Mouse (Mus musculus): Measurements from ENCODE around the gene Arntl2. TPM values are rescaled to one million over a fixed set of nuclear protein-coding genes. Genes with fewer than 3 reads are reported as not detected.

Arntl2 gene
- polyA plus RNA-seq, 1 experiment: 25.6 TPM

DNA sequence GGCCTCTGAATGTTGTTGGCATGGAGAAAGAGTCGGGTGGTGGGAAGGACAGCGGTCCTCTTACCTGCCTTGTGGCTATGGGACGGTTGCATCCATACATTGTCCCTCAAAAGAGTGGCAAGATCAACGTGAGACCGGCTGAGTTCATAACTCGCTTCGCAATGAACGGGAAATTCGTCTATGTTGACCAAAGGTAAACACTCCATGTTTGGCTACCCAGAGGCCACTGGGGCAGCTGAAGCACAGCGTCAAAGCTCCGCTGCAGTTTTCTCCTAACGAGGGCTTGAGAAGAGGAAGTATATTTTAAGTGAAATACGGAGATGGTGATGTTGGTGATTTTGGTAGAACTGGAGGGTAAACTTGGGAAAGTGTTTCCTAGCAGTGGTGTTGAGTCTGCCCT lies 26.1 kb downstream of the Arntl2 start:
- Histone ChIP-seq H3K4me3 (ENCODE audit: insufficient read depth, low read length) (no peak overlapping the region), H3K27ac (ENCODE audit: insufficient read depth, low read length) (no peak overlapping the region), H3K4me1 (ENCODE audit: control insufficient read depth, insufficient read depth, low read length) (no peaks in the 10 kb centered on the region)
- TF ChIP-seq CTCF (IDR thresholded peaks at IDR 0.05; ENCODE audit: extremely low read depth, insufficient read depth, low read length) (no peak), POLR2A (IDR thresholded peaks at IDR 0.05; ENCODE audit: extremely low read depth, insufficient read depth, low read length) (no peak)

DNA sequence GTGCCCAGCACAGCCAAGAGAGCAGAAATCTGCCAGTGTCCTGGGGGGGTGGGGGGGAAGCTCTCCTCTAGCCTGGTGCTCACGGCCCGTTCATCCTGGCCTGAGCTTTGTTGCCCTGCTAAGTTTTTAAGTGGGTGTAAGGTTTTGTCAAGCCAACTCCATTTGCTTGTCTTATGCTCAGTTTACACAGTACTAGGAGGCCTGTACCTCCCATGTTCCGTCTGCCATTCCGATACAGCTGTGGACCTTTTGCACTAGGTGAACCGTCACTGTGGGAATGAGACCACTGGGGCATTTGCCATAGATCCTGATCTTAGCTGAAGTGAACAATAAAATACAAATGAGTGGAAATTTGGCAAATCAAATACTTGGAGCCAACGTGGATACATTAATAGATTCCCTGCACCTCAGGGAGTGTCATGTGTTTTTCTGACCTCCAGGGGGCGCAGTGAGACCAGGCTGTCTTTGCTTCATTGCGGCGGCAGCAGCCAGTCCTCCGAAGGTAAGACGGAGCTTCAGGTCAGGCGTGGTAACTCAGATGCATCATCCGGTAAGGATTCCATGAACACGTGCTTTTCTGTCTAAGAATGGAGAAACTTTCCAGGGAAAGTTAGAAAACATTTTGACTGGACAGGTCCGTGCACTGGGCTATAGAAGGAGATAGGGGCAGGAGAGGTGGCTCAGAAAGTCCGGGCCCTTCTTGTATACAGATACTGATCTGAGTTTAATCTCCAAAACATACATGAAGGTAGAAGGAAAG lies 29.1 kb downstream of the Arntl2 start:
- Histone ChIP-seq H3K4me3 (ENCODE audit: insufficient read depth, low read length) (no peak overlapping the region), H3K4me1 (ENCODE audit: control insufficient read depth, insufficient read depth, low read length) (no peaks in the 10 kb centered on the region), H3K27ac (ENCODE audit: insufficient read depth, low read length) (no peak overlapping the region)
- TF ChIP-seq POLR2A (IDR thresholded peaks at IDR 0.05; ENCODE audit: extremely low read depth, insufficient read depth, low read length): no peak
- peak; percentile 92 for TF ChIP-seq CTCF (IDR thresholded peaks at IDR 0.05; ENCODE audit: extremely low read depth, insufficient read depth, low read length)

- H3K4me3 ChIP-seq (ENCODE audit: insufficient read depth, low read length): no peak overlapping the region
- H3K27ac ChIP-seq (ENCODE audit: insufficient read depth, low read length): no peak overlapping the region
- no peak for TF ChIP-seq POLR2A (IDR thresholded peaks at IDR 0.05; ENCODE audit: extremely low read depth, insufficient read depth, low read length)
- TF ChIP-seq CTCF (IDR thresholded peaks at IDR 0.05; ENCODE audit: extremely low read depth, insufficient read depth, low read length): no peak
- no peaks in the 10 kb centered on the region for H3K4me1 ChIP-seq (ENCODE audit: control insufficient read depth, insufficient read depth, low read length)
These were observed 29.6 kb downstream of the Arntl2 start for GRCm38 (mm10) chr6:146825487-146825773.

GRCm38 (mm10) chr6:146831320-146831719 lies 35.5 kb downstream of the Arntl2 start:
- Histone ChIP-seq H3K4me3 (ENCODE audit: insufficient read depth, low read length) (no peak overlapping the region), H3K4me1 (ENCODE audit: control insufficient read depth, insufficient read depth, low read length) (no peaks in the 10 kb centered on the region), H3K27ac (ENCODE audit: insufficient read depth, low read length) (no peak overlapping the region)
- TF ChIP-seq CTCF (IDR thresholded peaks at IDR 0.05; ENCODE audit: extremely low read depth, insufficient read depth, low read length) (no peak), POLR2A (IDR thresholded peaks at IDR 0.05; ENCODE audit: extremely low read depth, insufficient read depth, low read length) (no peak)

GRCm38 (mm10) chr6:146833485-146834314 lies 37.8 kb downstream of the Arntl2 start:
- no peak overlapping the region for H3K27ac ChIP-seq (ENCODE audit: insufficient read depth, low read length)
- no peak overlapping the region for H3K4me3 ChIP-seq (ENCODE audit: insufficient read depth, low read length)
- H3K4me1 ChIP-seq (ENCODE audit: control insufficient read depth, insufficient read depth, low read length): peaks cover 3% of the 10 kb centered on the region; the same call in 1 of the 2 replicates
- TF ChIP-seq POLR2A (IDR thresholded peaks at IDR 0.05; ENCODE audit: extremely low read depth, insufficient read depth, low read length) (no peak), CTCF (IDR thresholded peaks at IDR 0.05; ENCODE audit: extremely low read depth, insufficient read depth, low read length) (peak; percentile 91)

DNA sequence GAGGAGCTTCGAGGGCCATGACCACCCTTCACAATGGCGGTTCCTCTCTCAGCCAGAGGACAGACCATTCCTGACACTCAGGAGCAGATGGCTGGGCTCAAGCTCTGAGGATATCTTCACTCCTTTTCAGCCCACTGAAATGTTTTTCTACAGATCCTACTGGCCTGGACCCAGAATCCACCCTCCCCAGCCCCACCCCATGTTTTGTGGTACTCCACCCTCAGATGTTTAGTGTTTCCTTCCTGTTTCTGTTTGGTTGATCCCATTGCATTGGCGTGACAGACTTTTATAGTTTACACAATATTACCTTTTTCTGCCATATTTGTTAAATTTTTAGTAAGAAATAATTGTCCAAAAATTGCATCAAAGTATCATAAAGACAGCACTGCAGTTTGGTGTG lies 38.5 kb downstream of the Arntl2 start:
- no peak for TF ChIP-seq POLR2A (IDR thresholded peaks at IDR 0.05; ENCODE audit: extremely low read depth, insufficient read depth, low read length)
- no peak for TF ChIP-seq CTCF (IDR thresholded peaks at IDR 0.05; ENCODE audit: extremely low read depth, insufficient read depth, low read length)

DNA sequence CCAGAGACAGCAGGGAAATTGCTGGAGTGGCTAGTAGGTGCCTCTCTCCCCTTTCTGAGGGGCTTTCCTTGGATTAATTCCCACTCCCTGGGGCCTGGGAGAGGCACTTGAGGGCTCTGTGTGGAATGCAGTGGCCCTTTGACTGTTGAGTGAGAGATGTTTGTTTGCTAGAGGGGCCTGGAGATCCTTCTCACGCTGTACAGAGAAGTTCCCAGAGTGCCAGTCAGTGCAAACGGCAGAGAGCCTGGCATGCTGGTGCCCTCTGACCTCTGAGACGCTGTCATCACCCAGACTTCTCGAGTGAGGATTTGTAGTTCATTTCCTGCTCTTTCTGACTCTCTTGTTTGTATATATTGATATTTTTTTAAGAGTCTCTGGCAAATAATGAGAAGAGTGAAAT lies 39.9 kb downstream of the Arntl2 start:
- TF ChIP-seq POLR2A (IDR thresholded peaks at IDR 0.05; ENCODE audit: extremely low read depth, insufficient read depth, low read length): no peak

More for the DNA sequence above, 38.5 kb downstream of the Arntl2 start:
- no peak overlapping the region for H3K27ac ChIP-seq (ENCODE audit: insufficient read depth, low read length)
- no peak overlapping the region for H3K4me3 ChIP-seq (ENCODE audit: insufficient read depth, low read length)
- H3K4me1 ChIP-seq (ENCODE audit: control insufficient read depth, insufficient read depth, low read length): peaks cover 3% of the 10 kb centered on the region; the same call in 1 of the 2 replicates

DNA sequence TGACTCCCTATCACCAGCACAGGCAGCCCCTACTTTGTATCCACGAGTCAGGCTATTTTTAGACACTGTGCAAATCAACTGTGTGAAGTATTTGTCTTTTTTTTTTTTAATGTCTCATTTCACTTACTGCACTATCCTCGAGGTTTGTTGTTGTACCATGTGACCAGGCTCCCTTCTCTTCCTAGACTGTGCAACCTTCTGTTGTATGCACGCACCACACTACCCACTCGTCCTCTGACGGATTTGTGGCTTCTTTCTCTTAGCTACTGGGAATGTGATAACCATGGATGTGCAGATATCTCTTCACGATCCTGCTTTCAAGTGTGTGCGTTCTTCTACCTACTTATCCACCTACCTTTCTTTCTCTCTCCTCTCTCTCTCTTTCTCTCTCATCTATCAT lies 41.5 kb downstream of the Arntl2 start:
- TF ChIP-seq CTCF (IDR thresholded peaks at IDR 0.05; ENCODE audit: extremely low read depth, insufficient read depth, low read length) (no peak), POLR2A (IDR thresholded peaks at IDR 0.05; ENCODE audit: extremely low read depth, insufficient read depth, low read length) (no peak)

More for the DNA sequence above, 39.9 kb downstream of the Arntl2 start:
- H3K4me3 ChIP-seq (ENCODE audit: insufficient read depth, low read length): no peak overlapping the region
- peaks cover 3% of the 10 kb centered on the region; the same call in 1 of the 2 replicates for H3K4me1 ChIP-seq (ENCODE audit: control insufficient read depth, insufficient read depth, low read length)
- no peak overlapping the region for H3K27ac ChIP-seq (ENCODE audit: insufficient read depth, low read length)

GRCm38 (mm10) chr6:146838366-146838765 lies 42.5 kb downstream of the Arntl2 start:
- no peak for TF ChIP-seq POLR2A (IDR thresholded peaks at IDR 0.05; ENCODE audit: extremely low read depth, insufficient read depth, low read length)
- TF ChIP-seq CTCF (IDR thresholded peaks at IDR 0.05; ENCODE audit: extremely low read depth, insufficient read depth, low read length): no peak
- peaks cover 3% of the 10 kb centered on the region; the same call in 1 of the 2 replicates for H3K4me1 ChIP-seq (ENCODE audit: control insufficient read depth, insufficient read depth, low read length)
- no peak overlapping the region for H3K27ac ChIP-seq (ENCODE audit: insufficient read depth, low read length)
- H3K4me3 ChIP-seq (ENCODE audit: insufficient read depth, low read length): no peak overlapping the region

More for the DNA sequence above, 41.5 kb downstream of the Arntl2 start:
- Histone ChIP-seq H3K27ac (ENCODE audit: insufficient read depth, low read length) (no peak overlapping the region), H3K4me3 (ENCODE audit: insufficient read depth, low read length) (no peak overlapping the region), H3K4me1 (ENCODE audit: control insufficient read depth, insufficient read depth, low read length) (peaks cover 3% of the 10 kb centered on the region; the same call in 1 of the 2 replicates)

Data from cortical plate, adult 2 months (tissue).